Mouse (Mus musculus) thymus, postnatal 4 days (tissue): ENCODE measurements around the gene Ttc7b.

Experiments
- DNase-seq: peaks from one replicate; pipeline ENCODE4 v3.0.0; 2021

The Ttc7b gene

GRCm38 (mm10) chr12:100445271-100445670, 75.4 kb downstream of the Ttc7b start:
- no peak for DNase-seq

- DNase-seq, result no peak
Observed at GRCm38 (mm10) chr12:100444671-100445165, 75.9 kb downstream of the Ttc7b start.

GRCm38 (mm10) chr12:100443452-100443851, 77.2 kb downstream of the Ttc7b start:
- DNase-seq, result no peak

- no peak for DNase-seq
Observed at GRCm38 (mm10) chr12:100441609-100442008, 79.0 kb downstream of the Ttc7b start.

GRCm38 (mm10) chr12:100439883-100440282, 80.7 kb downstream of the Ttc7b start:
- no peak for DNase-seq

DNA sequence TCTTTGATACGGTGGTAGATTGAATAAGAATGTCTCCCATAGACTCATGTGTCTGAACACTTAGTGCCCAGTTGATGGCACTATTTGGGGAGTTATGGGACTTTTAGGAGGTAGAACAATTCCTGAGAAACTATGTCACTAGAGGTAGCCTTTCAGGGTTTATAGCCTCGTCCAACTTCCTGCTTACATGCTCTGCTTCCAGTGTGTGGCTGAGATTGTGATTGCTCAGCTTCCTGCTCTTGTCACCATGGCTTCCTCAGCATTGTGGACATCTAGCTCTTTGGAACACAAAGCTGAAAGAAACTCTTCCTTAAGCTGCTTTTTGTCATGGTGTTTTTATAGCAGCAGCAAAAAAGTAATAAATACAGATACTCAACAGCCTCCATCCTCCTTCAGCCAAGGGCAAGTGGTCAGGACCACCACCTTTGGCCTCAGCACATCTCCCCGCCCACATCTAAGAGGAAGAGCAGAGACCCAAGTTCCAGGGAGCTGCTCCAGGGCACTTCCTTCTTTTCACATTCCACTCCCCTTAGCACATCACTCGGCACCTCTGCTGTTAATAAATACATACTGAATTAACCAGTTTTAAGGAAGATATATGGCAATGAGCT, 81.4 kb downstream of the Ttc7b start:
- DNase-seq, result no peak

DNA sequence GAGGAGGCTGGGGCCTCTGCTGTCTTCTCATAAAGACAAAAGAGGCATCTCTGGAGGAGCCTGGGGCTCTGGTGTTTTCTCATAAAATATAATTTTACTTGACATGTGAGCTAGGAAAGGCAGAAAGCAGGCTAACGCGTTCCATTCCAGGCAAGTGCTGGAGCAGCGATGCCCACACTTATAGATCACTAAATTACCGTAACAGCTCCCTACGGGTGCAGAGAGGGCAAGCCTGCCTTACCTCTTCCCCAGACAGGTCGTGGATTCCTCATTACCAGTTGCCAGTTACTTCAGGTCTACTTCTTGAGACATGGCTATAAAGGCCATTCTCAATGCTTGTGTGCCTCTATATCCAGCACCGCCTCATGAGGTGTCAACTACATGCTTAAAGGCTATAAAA, 82.1 kb downstream of the Ttc7b start:
- no peak for DNase-seq

DNA sequence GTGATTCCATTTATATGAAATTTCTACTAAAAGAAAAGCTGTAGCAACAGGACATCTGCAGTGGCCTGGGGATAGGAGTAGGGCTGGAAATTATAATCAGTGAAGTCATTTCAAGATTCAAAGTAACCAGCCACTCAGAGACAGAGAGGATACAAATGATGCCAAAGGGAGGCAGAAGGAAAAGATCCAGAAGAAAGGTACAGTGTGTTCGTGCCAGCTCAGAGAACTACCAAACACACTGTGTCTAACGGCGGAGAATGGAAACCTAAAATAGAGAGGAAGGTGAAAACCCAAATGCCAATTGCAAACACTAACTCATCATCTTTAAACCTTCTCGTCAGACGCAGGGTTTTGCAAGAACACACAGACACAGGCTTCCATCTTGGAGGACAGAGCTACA, 82.8 kb downstream of the Ttc7b start:
- no peak for DNase-seq

DNA sequence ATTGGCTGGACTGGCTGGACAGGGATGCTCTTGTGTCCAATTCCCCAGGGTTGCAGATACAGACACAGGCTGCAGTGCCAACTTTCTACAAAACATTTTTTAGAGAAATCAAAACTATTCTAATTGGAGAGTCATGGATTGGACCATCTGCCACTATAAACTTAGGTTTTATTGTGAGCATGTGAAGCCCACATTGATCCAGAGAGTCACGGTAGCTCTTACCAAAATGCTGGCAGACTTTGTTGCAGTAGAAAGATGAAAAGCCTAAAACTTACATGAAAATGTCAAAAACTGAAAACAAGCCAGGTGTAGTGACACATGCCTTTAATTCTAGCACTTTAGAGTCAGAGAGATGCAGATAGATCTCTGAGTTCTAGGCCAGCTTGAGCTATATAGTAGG, 84.9 kb downstream of the Ttc7b start:
- DNase-seq, result no peak

DNA sequence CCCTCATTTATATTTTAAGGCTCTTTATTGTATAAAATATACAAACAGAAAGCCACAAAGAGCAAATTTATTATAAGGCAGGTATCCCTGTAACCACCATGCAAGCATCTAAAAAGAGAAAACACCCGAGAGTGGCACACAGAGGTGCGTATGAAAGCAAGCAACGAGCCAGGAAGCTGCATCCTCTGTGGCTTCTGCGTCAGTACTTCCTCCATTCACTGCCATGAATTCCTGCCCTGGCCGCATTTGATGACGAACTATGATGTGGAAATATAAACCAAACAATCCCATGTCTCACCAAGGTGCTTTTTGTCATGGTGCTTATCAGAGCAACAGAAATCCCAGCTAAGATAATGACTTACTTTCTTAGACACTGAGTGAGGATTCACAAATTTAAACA, 88.8 kb downstream of the Ttc7b start:
- no peak for DNase-seq

DNA sequence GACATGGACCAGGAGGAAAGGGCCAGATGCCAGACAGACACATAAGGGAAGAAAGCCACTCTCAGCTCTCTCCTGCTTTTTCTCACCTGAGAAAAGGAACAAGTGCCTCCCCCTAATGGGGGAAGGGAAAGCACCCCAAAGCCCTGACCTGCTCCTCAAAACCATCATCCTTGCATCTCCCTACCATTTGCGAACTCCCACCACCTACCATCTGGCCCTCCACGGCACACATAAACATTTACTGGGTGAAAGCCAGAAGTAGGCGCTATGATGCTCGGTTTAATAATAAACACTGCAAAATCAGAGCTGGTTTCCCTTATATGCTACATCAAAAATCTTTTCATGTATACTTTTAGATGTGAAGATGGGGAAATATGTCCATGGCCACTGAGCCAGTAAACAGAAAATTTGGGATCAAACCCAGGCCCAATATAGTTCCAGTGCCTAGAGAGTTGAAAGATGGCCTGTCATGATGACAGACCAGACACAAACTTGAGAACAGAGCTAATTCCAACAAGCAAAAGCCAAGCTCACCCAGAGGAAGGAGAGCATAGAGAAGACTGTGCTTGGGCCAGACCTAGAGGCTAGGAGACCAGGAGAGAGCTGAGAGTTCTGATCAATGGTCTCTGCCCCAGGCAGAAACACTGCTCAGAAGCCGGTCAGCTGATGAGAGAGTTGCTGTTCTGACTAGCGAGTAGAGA, 91.1 kb downstream of the Ttc7b start:
- no peak for DNase-seq

DNA sequence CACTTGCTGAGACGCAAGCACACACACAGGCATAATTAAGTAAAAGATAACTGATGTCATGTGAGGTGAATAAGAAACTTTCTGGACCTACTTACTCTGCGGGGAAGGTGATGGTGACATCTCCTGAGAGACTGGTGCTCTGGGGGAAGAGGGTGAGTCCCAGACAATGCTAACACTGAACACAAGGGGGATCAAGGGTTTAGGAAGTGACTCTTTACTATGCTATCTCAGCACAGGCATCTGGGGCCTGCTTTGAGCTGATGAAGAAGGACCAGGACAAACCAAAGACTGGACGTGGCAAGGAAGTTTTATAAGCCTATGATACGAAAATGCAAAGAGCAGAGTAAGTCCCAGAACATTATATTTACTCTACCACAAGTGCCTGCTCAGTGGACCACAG, 92.4 kb downstream of the Ttc7b start:
- DNase-seq, result no peak

GRCm38 (mm10) chr12:100426212-100426611, 94.4 kb downstream of the Ttc7b start:
- no peak for DNase-seq

DNA sequence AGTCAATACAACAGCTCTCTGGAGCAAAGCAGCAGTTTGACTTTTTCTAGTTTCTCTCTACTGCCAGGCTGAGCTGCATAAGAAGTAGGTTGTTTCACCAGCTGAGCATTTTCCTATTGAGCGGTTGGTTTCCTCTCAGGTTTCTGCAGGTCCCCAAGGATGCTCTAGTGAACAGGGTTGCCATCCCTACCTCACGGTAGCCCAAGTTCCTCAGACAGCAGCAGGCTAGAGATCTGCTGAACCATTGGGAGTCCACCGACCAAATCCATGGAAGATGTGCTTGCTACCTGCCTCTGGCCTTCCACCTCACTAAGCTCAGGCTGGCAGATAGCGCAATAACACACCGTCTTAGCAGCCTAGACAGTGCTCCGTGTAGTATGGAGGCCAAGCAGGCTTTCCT, 95.6 kb downstream of the Ttc7b start:
- no peak for DNase-seq

DNA sequence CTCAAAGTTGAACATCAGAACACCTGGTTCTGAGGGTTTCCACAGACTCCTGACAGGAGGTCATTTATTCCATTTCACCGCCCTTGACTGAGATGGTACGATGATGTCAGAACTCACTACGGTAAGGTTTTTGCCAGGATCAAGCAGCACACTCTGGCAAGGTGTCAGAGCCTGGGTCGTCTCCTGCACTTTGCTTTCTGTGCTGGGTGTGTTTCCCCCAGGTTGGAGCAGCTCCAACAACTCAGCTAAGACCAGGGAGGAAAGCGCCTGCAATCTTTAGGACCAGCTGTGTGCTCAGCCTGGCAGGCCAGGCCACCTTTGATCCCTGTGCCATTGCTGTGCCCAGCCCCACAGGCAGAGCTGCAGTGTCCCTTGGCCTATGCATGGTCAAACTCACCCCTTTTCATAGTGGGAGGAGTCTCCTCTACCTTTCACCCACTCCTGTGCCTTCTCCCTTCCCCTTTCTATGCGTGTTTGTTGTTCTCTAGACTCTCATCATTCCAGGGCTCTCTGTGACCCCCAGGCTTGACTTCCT, 98.3 kb downstream of the Ttc7b start:
- no peak for DNase-seq

- peak; percentile 65 for DNase-seq
Observed at GRCm38 (mm10) chr12:100421538-100421937, 99.1 kb downstream of the Ttc7b start.

- no peak for DNase-seq
Observed at GRCm38 (mm10) chr12:100420903-100421302, 99.7 kb downstream of the Ttc7b start.

GRCm38 (mm10) chr12:100419946-100420874, 100.4 kb downstream of the Ttc7b start:
- DNase-seq, result no peak

GRCm38 (mm10) chr12:100415802-100416201, 104.8 kb downstream of the Ttc7b start:
- no peak for DNase-seq

DNA sequence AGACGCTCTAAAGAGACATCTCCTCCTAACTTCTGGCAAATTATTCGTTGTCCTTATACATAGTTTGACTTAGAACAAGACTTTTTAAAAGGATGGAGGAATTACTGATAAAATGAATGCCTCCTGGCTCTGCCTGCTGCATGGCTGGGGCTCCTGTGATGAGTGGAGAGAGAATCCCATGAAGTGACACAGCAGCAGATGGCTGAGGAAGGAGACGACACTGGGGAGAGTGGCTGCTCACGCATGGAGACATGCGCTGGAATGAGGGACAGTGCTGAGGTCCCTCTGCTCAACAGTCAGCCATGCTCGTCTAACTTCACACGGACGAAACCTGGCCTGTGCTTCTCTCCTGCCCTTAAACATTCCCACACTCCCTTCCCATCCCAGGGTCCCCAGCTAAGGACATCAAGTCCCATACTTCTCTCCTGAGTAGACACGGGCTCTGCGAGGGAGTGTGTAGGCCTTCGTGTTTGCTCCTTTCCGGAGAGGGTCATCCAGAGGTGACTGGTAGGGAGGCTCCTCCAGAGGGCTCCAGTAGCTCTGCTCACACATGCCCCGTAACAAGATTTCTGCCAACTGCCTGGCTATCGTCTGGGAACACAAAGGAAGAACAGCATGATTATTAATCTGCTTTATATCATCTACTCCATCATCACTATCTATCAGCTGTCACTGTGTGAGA, 105.8 kb downstream of the Ttc7b start:
- no peak for DNase-seq

- no peak for DNase-seq
Observed at GRCm38 (mm10) chr12:100408714-100409113, 111.9 kb downstream of the Ttc7b start.

DNA sequence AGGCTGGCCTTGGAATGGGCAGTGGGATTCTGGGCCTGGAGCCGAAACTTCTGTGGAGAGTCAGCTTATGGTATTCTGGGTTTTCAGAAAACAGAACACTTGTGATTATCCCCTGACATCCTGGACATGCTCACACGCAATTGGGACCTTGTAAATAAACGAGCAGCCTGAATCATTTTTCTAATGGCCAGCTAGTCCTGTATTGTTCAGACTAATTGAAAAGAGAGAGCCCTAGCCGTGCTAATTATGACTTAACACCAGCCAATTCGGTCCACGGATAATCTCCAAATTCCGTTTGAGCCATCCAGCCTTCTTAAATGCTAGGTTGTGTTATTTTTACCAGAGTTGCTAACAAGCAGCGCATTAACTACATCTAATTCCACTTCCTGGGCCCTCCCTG, 112.5 kb downstream of the Ttc7b start:
- peak; percentile 4 for DNase-seq

DNA sequence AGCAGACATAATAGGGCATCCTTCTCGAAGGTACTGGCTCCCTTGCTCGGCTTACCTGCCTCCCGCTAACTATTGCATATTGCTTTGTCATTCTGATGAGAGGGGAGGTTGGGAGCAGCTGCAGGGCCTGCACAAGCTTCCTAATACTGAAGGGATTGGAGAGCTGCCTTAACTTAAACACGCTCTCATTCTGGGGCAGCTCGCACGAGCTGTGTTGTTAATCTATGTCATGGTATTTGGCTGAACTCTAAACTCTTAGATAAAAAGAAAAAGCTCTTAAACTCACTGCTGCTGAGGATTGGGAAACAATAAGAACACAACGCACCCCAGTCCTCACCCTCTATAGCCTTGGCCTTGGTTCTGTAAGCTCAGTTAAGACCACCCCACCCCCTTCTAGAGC, 113.3 kb downstream of the Ttc7b start:
- DNase-seq, result no peak
